Mouse (Mus musculus): ENCODE data around the gene Efcab6.

Gene Efcab6

GRCm38 (mm10) chr15:83977108-83977507, 88.1 kb downstream of the Efcab6 start:
- no peak for DNase-seq (ENCODE audit: low spot score in 2 of 2)

- no peak for DNase-seq (ENCODE audit: low spot score in 2 of 2)
Measured at GRCm38 (mm10) chr15:83972206-83972605, 93.0 kb downstream of the Efcab6 start.

GRCm38 (mm10) chr15:83967802-83968201, 97.4 kb downstream of the Efcab6 start:
- DNase-seq (ENCODE audit: low spot score in 2 of 2), result no peak

- no peak for DNase-seq (ENCODE audit: low spot score in 2 of 2)
Measured at GRCm38 (mm10) chr15:83965126-83965525, 100.1 kb downstream of the Efcab6 start.

- DNase-seq (ENCODE audit: low spot score in 2 of 2), result no peak
Measured at GRCm38 (mm10) chr15:83958376-83958775, 106.8 kb downstream of the Efcab6 start.

GRCm38 (mm10) chr15:83956996-83957395, 108.2 kb downstream of the Efcab6 start:
- no peak for DNase-seq (ENCODE audit: low spot score in 2 of 2)

- no peak for DNase-seq (ENCODE audit: low spot score in 2 of 2)
Measured at GRCm38 (mm10) chr15:83955948-83956707, 109.1 kb downstream of the Efcab6 start.

GRCm38 (mm10) chr15:83949729-83950491, 115.3 kb downstream of the Efcab6 start:
- DNase-seq (ENCODE audit: low spot score in 2 of 2), result no peak

- DNase-seq (ENCODE audit: low spot score in 2 of 2), result no peak
Measured at GRCm38 (mm10) chr15:83939703-83940102, 125.5 kb downstream of the Efcab6 start.

GRCm38 (mm10) chr15:83938466-83938865, 126.7 kb downstream of the Efcab6 start:
- no peak for DNase-seq (ENCODE audit: low spot score in 2 of 2)

GRCm38 (mm10) chr15:83936506-83936905, 128.7 kb downstream of the Efcab6 start:
- DNase-seq (ENCODE audit: low spot score in 2 of 2), result no peak

GRCm38 (mm10) chr15:83934816-83935215, 130.4 kb downstream of the Efcab6 start:
- DNase-seq (ENCODE audit: low spot score in 2 of 2), result no peak

GRCm38 (mm10) chr15:83925338-83925737, 139.8 kb downstream of the Efcab6 start:
- no peak for DNase-seq (ENCODE audit: low spot score in 2 of 2)

GRCm38 (mm10) chr15:83924656-83925055, 140.5 kb downstream of the Efcab6 start:
- DNase-seq (ENCODE audit: low spot score in 2 of 2), result no peak

GRCm38 (mm10) chr15:83915376-83915775, 149.8 kb downstream of the Efcab6 start:
- DNase-seq (ENCODE audit: low spot score in 2 of 2), result no peak

GRCm38 (mm10) chr15:83913028-83913714, 152.0 kb downstream of the Efcab6 start:
- no peak for DNase-seq (ENCODE audit: low spot score in 2 of 2)

GRCm38 (mm10) chr15:83906472-83906871, 158.7 kb downstream of the Efcab6 start:
- DNase-seq (ENCODE audit: low spot score in 2 of 2), result no peak

GRCm38 (mm10) chr15:83897286-83897685, 167.9 kb downstream of the Efcab6 start:
- no peak for DNase-seq (ENCODE audit: low spot score in 2 of 2)

GRCm38 (mm10) chr15:83896011-83896410, 169.2 kb downstream of the Efcab6 start:
- DNase-seq (ENCODE audit: low spot score in 2 of 2), result no peak

GRCm38 (mm10) chr15:83894261-83894660, 170.9 kb downstream of the Efcab6 start:
- no peak for DNase-seq (ENCODE audit: low spot score in 2 of 2)

GRCm38 (mm10) chr15:83892871-83893270, 172.3 kb downstream of the Efcab6 start:
- no peak for DNase-seq (ENCODE audit: low spot score in 2 of 2)

GRCm38 (mm10) chr15:83884291-83884690, 180.9 kb downstream of the Efcab6 start:
- DNase-seq (ENCODE audit: low spot score in 2 of 2), result no peak
